Mouse (Mus musculus) monocyte, adult 2 months (primary cell): ENCODE measurements around the gene Map4k4.

Experiments used
- DNase-seq, 2 experiments: peaks; one replicate each; pipeline ENCODE4 v3.0.0; 2022; ENCODE audit warnings: low spot score in 2 of 2, low read depth in 1 of 2

The Map4k4 gene

GRCm38 (mm10) chr1:40031626-40032025 is 130.9 kb downstream of the Map4k4 start:
- DNase-seq, result no peak

GRCm38 (mm10) chr1:40033315-40033714 is 132.6 kb downstream of the Map4k4 start:
- DNase-seq, result no peak

- no peak for DNase-seq
These were observed 133.2 kb downstream of the Map4k4 start for GRCm38 (mm10) chr1:40033743-40034420.

- DNase-seq, result no peak
These were observed 137.1 kb downstream of the Map4k4 start for GRCm38 (mm10) chr1:40037831-40038230.

- no peak for DNase-seq
These were observed 145.0 kb downstream of the Map4k4 start for GRCm38 (mm10) chr1:40045686-40046085.

- no peak for DNase-seq
These were observed 145.9 kb downstream of the Map4k4 start for GRCm38 (mm10) chr1:40046600-40046999.

GRCm38 (mm10) chr1:40051157-40051556 is 150.4 kb downstream of the Map4k4 start:
- peak in 1 of 2 experiments; percentile 53 for DNase-seq

- no peak for DNase-seq
These were observed 151.4 kb downstream of the Map4k4 start for GRCm38 (mm10) chr1:40052156-40052555.

- DNase-seq, result no peak
These were observed 152.4 kb downstream of the Map4k4 start for GRCm38 (mm10) chr1:40053071-40053470.

GRCm38 (mm10) chr1:40055051-40055450 is 154.3 kb downstream of the Map4k4 start:
- DNase-seq, result no peak

- DNase-seq, result no peak
These were observed 155.2 kb downstream of the Map4k4 start for GRCm38 (mm10) chr1:40055963-40056362.

GRCm38 (mm10) chr1:40057351-40057750 is 156.6 kb downstream of the Map4k4 start:
- no peak for DNase-seq

GRCm38 (mm10) chr1:40058013-40058412 is 157.3 kb downstream of the Map4k4 start:
- no peak for DNase-seq

- DNase-seq, result no peak
These were observed 158.5 kb downstream of the Map4k4 start for GRCm38 (mm10) chr1:40059122-40059774.

GRCm38 (mm10) chr1:40061359-40061758 is 160.6 kb downstream of the Map4k4 start:
- no peak for DNase-seq

GRCm38 (mm10) chr1:40063409-40063808 is 162.7 kb downstream of the Map4k4 start:
- no peak for DNase-seq

- DNase-seq, result peak in 1 of 2 experiments; percentile 21
These were observed 163.8 kb downstream of the Map4k4 start for GRCm38 (mm10) chr1:40064508-40064907.

- DNase-seq, result no peak
These were observed 171.8 kb downstream of the Map4k4 start for GRCm38 (mm10) chr1:40072558-40072957.

- no peak for DNase-seq
These were observed 173.1 kb downstream of the Map4k4 start, which contains the start of gene Il1r2 for GRCm38 (mm10) chr1:40073779-40074178. Gene Il1r2 (plus strand): TSS chr1:40074079.
